Mouse (Mus musculus): ENCODE data around the gene Arhgap6. TPM values are rescaled to one million over a fixed set of nuclear protein-coding genes. Genes with fewer than 3 reads are reported as not detected.

The Arhgap6 gene
- 2.5 and 2.7 TPM in 2 replicates for polyA plus RNA-seq (2015; fragmentation: Nextera tagmentation; extraction: Ambion mirVana)

DNA sequence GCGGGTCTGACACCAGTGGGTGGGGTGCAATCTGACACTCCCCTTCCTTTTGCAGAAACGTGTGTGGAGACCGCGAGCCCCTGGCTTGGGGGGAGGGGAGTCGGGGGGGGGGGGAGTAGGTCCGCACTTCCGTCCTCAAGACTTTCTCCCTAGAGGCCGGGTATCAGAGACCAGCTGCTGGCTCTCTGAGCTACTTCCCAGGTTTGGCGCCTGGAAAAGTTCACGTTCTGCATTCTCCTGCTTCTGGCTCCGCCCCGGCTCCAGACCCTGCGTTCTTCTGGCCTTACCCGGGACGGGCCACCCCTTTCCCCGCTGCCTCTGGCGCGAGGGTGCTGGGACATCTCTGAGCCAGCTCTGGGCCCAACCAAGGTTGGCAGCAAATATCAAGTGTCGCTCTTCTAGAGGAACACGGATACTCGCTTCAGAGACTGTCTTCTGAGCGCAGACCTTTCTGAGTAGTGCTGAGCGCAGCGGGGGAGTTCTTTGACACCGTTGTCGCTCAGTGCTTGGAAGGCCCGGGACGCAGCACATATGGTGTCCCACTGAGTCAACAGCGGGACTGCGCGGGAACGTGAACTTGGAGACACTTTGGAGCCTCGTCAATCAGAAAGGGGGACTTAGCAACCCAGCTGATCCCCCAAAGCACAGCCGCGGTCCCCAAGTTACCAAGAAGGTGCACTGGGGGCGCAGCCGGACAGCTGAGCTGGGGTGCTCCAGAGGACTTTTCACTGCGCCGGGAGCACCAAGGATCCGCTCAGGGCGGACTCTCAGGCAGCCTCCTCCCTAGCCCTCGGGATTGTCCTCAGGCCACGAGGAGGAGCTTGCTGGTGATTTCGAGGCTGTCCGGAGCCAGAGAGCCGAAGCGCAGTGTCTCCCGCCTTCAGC is at the start of gene Arhgap6:
Arhgap6 (plus strand) TSS at position 126 of the 885 bp plus-strand sequence.
- Histone ChIP-seq H3K36me3 (no peaks in the 10 kb centered on the region), H3K4me3 (peak within 1 kb of the TSS; percentile 47), H3K9ac (peak within 1 kb of the TSS; percentile 59), H3K4me2 (peak within 1 kb of the TSS; percentile 84), H3K27me3 (peaks cover 58% of the 10 kb centered on the region), H3K9me3 (no peaks in the 10 kb centered on the region), H3K4me1 (no peaks in the 10 kb centered on the region), H3K27ac (no peak within 1 kb of the TSS)
- WGBS = 25% methylated on average over 44 of the region's 48 CpGs
- ATAC-seq (ENCODE audit: insufficient number of reproducible peaks, insufficient read depth, low FRiP score, low TSS enrichment, low read depth) = peak; percentile 43; the same call in 1 of the 2 replicates

DNA sequence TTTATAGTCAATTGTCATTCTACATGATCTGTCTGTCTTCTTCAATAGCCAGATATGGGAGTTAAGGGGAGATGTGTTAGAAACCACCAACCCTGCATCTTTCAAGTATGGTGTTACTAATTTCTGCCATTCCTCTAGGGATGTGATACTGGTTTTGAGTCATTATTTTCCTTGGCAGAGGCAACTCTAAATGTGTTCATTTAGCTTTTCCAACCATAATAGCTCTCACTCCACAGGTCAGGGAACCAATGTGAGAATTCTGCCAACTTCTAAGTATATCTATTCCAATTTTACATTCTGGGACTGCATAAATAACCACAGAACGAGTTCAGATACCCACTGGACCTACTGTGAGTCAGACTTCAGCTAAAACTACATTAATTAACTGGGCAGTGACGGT is 47.9 kb upstream of the Arhgap6 start:
- no peak overlapping the region for H3K27ac ChIP-seq
- H3K36me3 ChIP-seq = no peaks in the 10 kb centered on the region
- no peak for ATAC-seq (ENCODE audit: insufficient number of reproducible peaks, insufficient read depth, low FRiP score, low TSS enrichment, low read depth)
- no peaks in the 10 kb centered on the region for H3K4me1 ChIP-seq
- no peak overlapping the region for H3K4me2 ChIP-seq
- H3K27me3 ChIP-seq = peaks cover 9% of the 10 kb centered on the region; the same call in 1 of the 2 replicates
- H3K9ac ChIP-seq = no peak overlapping the region
- 48% methylated on average over 2 of the region's 2 CpGs for WGBS
- no peaks in the 10 kb centered on the region for H3K9me3 ChIP-seq
- no peak overlapping the region for H3K4me3 ChIP-seq

DNA sequence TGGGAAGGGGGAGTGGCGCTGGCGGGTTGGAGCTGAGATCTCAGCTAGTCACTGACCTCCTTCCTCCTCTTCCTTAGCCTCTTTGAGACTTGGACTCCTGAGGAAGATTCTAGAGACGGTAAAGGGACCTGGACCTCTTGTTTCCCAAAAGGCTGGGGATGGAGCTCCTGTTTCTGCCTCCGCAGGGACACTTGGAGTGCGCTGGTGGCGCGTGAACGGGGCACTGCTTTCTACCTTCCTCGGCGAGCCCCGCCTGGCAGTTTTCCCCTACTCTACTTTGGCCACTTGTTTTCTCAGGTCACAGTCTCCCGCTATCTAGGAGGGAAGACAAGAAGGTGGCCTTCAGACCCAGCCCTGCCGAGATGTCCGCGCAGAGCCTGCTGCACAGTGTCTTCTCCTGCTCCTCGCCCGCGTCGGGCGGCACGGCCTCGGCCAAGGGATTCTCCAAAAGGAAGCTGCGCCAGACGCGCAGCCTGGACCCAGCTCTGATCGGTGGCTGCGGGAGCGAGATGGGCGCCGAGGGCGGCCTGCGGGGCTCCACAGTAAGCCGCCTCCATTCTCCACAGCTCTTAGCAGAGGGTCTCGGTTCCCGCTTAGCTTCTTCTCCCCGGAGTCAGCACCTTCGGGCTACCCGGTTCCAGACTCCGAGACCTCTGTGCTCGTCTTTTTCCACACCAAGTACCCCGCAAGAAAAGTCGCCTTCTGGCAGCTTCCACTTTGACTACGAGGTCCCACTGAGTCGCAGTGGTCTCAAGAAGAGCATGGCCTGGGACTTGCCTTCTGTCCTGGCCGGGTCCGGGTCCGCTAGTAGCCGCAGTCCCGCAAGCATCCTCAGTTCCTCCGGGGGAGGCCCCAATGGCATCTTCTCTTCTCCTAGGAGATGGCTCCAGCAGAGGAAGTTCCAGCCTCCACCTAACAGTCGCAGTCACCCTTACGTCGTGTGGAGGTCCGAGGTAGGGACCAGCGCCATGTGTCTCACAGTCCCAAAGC is 1.3 kb downstream of the Arhgap6 start:
- peak overlapping the region; percentile 47 for H3K4me3 ChIP-seq
- no peaks in the 10 kb centered on the region for H3K36me3 ChIP-seq
- no peaks in the 10 kb centered on the region for H3K9me3 ChIP-seq
- H3K4me1 ChIP-seq = no peaks in the 10 kb centered on the region
- WGBS = 22% methylated on average over 55 of the region's 55 CpGs
- H3K4me2 ChIP-seq = peak overlapping the region; percentile 84
- peak overlapping the region; percentile 59 for H3K9ac ChIP-seq
- H3K27ac ChIP-seq = no peak overlapping the region
- 0 out of 2 replicates have a peak, but pooled peaks have one; percentile 48 for ATAC-seq (ENCODE audit: insufficient number of reproducible peaks, insufficient read depth, low FRiP score, low TSS enrichment, low read depth)
- peaks cover 61% of the 10 kb centered on the region for H3K27me3 ChIP-seq

DNA sequence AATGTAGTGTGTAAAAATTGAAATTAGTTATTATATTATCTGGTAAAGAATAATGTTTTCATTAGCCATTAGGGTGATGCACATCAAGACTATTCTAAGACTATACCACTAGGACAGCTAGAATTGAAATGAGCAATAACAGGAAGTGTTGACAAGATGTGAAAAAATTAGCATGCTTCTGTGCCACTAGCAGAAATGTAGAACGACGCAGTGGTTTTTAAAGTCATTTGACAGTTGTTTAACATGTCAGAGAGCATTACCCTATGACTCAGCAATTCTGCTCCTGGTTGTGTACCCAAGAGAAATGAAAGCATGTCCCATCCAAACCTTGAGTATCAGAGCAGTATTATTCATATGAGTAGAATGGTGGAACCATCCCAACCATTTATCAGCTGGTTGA is 9.8 kb downstream of the Arhgap6 start:
- Histone ChIP-seq H3K4me1 (no peaks in the 10 kb centered on the region), H3K36me3 (no peaks in the 10 kb centered on the region), H3K27me3 (peaks cover 31% of the 10 kb centered on the region), H3K4me3 (no peak overlapping the region), H3K9ac (no peak overlapping the region), H3K4me2 (no peak overlapping the region), H3K27ac (no peak overlapping the region), H3K9me3 (no peaks in the 10 kb centered on the region)
- no peak for ATAC-seq (ENCODE audit: insufficient number of reproducible peaks, insufficient read depth, low FRiP score, low TSS enrichment, low read depth)
- WGBS = 82% methylated on average over 2 of the region's 2 CpGs

DNA sequence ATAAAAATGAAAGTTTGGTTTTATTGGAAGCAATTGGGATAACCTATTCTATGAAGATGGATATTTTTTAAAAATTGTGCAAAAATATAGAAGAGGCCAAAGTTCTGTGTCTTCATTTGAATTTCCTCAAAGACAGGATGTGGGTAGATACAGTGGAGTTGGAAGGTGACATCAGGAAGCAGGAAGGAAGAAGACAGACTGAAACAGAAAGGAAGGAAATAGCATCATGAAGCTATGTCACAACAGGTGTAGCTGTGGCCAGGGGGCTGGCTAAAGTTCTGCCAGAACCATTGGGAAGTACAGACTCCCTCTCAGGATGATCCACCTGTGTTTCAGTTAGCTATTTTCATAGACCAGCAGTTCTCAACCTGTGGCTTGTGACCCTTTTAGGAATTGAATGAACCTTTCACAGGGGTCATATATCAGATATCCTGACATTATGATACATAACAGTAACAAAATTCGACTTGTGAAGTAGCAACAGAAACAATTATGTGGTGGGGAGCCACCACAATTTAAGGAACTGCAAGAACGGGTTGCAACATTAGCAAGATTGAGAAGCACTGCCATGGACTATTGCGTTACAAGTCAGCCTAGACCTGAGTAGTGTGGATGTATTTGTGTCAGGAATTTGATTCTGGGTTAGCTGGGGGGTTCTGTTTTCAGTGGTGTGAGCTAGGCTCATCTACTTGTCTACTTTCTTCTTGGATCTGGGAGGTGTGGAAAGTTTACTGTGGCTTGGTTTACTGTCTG is 15.8 kb downstream of the Arhgap6 start:
- Histone ChIP-seq H3K4me2 (no peak overlapping the region), H3K27me3 (peaks cover 14% of the 10 kb centered on the region), H3K4me3 (no peak overlapping the region), H3K36me3 (no peaks in the 10 kb centered on the region), H3K4me1 (no peaks in the 10 kb centered on the region), H3K9ac (no peak overlapping the region), H3K27ac (no peak overlapping the region), H3K9me3 (no peaks in the 10 kb centered on the region)
- no peak for ATAC-seq (ENCODE audit: insufficient number of reproducible peaks, insufficient read depth, low FRiP score, low TSS enrichment, low read depth)
- WGBS = 70% methylated on average over 3 of the region's 3 CpGs

DNA sequence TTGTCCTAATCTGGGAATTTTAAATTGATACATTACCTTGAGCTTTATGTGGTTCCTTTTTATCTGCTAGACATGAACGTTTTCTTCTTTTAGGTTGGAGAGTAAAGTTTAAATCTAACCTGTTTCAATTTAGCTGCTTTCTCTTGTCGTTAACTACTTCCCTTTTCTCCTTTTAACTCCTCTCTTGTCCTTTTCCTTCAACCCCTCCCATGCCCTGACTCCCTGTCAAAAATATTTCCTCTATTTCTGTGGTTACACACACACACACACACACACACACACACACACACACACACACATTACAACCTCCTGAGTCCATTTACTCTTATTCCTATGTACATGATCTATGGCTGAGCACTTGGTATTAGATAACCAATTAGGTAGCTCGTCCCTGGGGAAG is 24.0 kb downstream of the Arhgap6 start:
- WGBS = 68% methylated on average over 3 of the region's 3 CpGs
- Histone ChIP-seq H3K4me2 (no peak overlapping the region), H3K4me1 (no peaks in the 10 kb centered on the region), H3K27me3 (peaks cover 17% of the 10 kb centered on the region), H3K9me3 (no peaks in the 10 kb centered on the region), H3K36me3 (no peaks in the 10 kb centered on the region), H3K4me3 (no peak overlapping the region), H3K9ac (no peak overlapping the region), H3K27ac (no peak overlapping the region)
- no peak for ATAC-seq (ENCODE audit: insufficient number of reproducible peaks, insufficient read depth, low FRiP score, low TSS enrichment, low read depth)

DNA sequence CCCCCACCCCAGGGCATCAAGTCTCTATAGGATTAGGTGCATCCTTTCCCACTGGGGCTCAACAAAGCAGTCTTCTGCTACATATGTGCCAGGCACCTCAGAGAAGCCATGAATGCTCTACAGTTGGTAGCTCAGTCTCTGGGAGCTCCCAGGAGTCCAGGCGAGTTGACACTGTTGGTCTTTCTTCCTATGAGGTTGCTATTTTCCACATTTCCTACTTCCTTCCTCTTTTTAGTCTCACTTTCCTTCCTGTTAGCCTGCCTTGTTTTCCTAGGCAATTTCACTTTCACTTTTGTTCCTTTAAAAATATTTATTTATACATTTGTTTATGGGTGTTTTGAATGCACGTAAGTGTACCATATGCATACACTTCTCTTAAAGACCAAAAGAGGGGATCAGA is 29.3 kb downstream of the Arhgap6 start:
- no peak overlapping the region for H3K9ac ChIP-seq
- H3K36me3 ChIP-seq = no peaks in the 10 kb centered on the region
- H3K9me3 ChIP-seq = no peaks in the 10 kb centered on the region
- ATAC-seq (ENCODE audit: insufficient number of reproducible peaks, insufficient read depth, low FRiP score, low TSS enrichment, low read depth) = no peak
- peaks cover 18% of the 10 kb centered on the region for H3K27me3 ChIP-seq
- H3K27ac ChIP-seq = no peak overlapping the region
- no peaks in the 10 kb centered on the region for H3K4me1 ChIP-seq
- no peak overlapping the region for H3K4me3 ChIP-seq
- WGBS = 82% methylated on average over 2 of the region's 2 CpGs
- no peak overlapping the region for H3K4me2 ChIP-seq

DNA sequence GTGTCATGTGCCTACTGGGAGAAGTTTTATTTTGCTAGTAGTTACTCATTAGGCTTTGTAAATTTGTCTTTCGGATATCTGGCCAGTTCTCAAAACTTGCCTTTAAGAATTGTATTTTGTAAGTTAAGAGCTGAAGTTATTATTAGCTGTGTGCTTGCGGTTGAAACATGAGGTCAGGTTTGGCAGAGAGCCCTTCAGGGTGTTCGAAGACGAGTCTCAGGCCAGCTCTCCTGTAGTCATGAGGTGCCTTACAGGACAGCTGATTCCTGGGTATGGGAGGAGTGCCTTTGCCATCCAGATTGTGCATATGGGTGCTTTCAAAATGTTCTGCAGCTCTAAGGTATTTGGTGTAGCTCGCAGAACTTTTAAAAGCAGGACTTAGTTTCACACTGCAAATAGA is 37.4 kb downstream of the Arhgap6 start:
- no peaks in the 10 kb centered on the region for H3K36me3 ChIP-seq

DNA sequence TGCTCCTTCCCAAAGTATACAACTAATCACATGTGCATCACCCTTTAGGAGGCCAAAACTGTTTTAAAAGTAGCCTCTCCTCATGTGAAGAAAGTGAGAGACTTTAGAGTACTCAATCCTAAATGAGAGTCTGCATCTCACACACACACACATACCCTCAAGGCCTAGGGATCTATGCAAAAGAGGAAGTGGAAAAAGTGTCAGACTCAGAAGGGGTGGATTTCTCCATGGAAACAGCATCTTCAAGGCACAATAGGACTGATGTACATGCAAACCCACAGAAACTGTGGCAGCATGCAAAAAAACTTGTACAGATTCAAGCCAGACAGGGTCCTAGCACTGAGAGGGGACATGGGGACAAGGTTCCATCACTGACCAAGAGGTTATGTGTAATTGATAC is 53.2 kb downstream of the Arhgap6 start:
- Histone ChIP-seq H3K4me3 (no peak overlapping the region), H3K27me3 (peaks cover 34% of the 10 kb centered on the region), H3K9me3 (no peaks in the 10 kb centered on the region), H3K9ac (no peak overlapping the region), H3K27ac (no peak overlapping the region), H3K4me1 (no peaks in the 10 kb centered on the region), H3K4me2 (no peak overlapping the region), H3K36me3 (no peaks in the 10 kb centered on the region)
- ATAC-seq (ENCODE audit: insufficient number of reproducible peaks, insufficient read depth, low FRiP score, low TSS enrichment, low read depth) = no peak

More for the DNA sequence above, 37.4 kb downstream of the Arhgap6 start:
- Histone ChIP-seq H3K9ac (no peak overlapping the region), H3K4me1 (no peaks in the 10 kb centered on the region), H3K27me3 (peaks cover 31% of the 10 kb centered on the region), H3K27ac (no peak overlapping the region), H3K4me2 (no peak overlapping the region), H3K4me3 (no peak overlapping the region), H3K9me3 (no peaks in the 10 kb centered on the region)
- 84% methylated on average over 5 of the region's 5 CpGs for WGBS
- no peak for ATAC-seq (ENCODE audit: insufficient number of reproducible peaks, insufficient read depth, low FRiP score, low TSS enrichment, low read depth)

DNA sequence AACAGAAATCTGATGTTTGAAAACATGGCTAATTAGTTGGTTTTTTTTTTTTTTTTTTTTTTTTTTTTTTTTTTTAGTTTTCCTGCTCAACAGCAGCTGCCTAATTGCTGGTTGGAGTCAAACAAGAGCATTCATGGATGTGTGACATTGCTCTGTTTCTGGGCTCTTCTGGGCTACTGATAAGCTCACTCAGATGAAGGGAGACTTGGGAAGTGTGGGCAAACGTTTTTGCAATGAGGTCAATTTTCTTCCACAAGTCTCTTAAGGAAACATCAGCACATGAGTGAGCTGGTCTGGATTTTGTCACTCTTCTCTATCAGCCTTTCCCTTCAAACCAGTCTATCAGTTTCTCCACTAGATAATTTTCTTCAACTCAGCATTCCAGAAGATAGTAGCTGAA is 79.8 kb downstream of the Arhgap6 start:
- H3K9me3 ChIP-seq = no peaks in the 10 kb centered on the region
- no peak for ATAC-seq (ENCODE audit: insufficient number of reproducible peaks, insufficient read depth, low FRiP score, low TSS enrichment, low read depth)
- H3K4me2 ChIP-seq = no peak overlapping the region
- 40% methylated on average over 1 of the region's 1 CpGs for WGBS
- H3K27me3 ChIP-seq = 0 out of 2 replicates have a peak, but pooled peaks cover 3% of the 10 kb centered on the region
- no peaks in the 10 kb centered on the region for H3K4me1 ChIP-seq
- no peak overlapping the region for H3K27ac ChIP-seq
- H3K36me3 ChIP-seq = no peaks in the 10 kb centered on the region
- no peak overlapping the region for H3K9ac ChIP-seq
- H3K4me3 ChIP-seq = no peak overlapping the region

DNA sequence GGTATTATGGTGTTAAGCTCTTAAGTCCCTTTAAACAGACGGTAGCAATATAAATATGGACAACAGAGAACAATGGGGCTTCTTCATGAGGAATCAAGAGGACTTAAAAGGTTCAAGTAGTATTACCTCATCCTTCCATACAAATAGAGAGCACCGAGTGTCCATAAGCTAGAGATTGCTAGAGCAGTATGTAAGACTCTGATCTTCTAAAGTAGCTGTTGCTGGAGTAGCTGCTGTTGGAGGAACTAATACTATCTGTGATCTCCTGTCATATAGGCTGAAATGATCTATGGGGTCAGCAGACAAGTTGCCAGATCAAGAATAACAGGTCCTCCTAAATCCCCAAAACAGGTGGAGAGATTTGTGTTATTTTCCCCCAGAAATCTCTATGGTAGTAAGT is 108.7 kb downstream of the Arhgap6 start:
- WGBS = 73% methylated on average over 2 of the region's 2 CpGs
- H3K4me2 ChIP-seq = no peak overlapping the region
- H3K27me3 ChIP-seq = peaks cover 12% of the 10 kb centered on the region; the same call in 1 of the 2 replicates
- no peaks in the 10 kb centered on the region for H3K9me3 ChIP-seq
- no peak for ATAC-seq (ENCODE audit: insufficient number of reproducible peaks, insufficient read depth, low FRiP score, low TSS enrichment, low read depth)
- no peaks in the 10 kb centered on the region for H3K36me3 ChIP-seq
- no peak overlapping the region for H3K27ac ChIP-seq
- H3K9ac ChIP-seq = no peak overlapping the region
- H3K4me1 ChIP-seq = no peaks in the 10 kb centered on the region
- H3K4me3 ChIP-seq = no peak overlapping the region
